Mouse (Mus musculus): ENCODE results near the gene Mycn. TPM values are rescaled to one million over a fixed set of nuclear protein-coding genes. Genes with fewer than 3 reads are reported as not detected.
A peak's percentile ranks its signal among the peaks of the same experiment; 100 is the strongest.

Mycn gene
- 1 to 10 TPM; 6.1 to 7.9 TPM for total RNA-seq (2021)
- long read RNA-seq, experiment 1, transcript Mycn-201 (3 exons, 2,674 nt), result major isoform, 17 of 20 reads
- long read RNA-seq, experiment 1, partial matches to known transcripts, result 0 of 20 reads
- long read RNA-seq, experiment 1, other reads (novel, unspliced or antisense), result 1 of 20 reads
- long read RNA-seq, experiment 2, transcript Mycn-201 (3 exons, 2,674 nt), result major isoform, 11 of 12 reads
- long read RNA-seq, experiment 2, partial matches to known transcripts, result 1 of 12 reads
- long read RNA-seq, experiment 2, other reads (novel, unspliced or antisense), result 0 of 12 reads

DNA sequence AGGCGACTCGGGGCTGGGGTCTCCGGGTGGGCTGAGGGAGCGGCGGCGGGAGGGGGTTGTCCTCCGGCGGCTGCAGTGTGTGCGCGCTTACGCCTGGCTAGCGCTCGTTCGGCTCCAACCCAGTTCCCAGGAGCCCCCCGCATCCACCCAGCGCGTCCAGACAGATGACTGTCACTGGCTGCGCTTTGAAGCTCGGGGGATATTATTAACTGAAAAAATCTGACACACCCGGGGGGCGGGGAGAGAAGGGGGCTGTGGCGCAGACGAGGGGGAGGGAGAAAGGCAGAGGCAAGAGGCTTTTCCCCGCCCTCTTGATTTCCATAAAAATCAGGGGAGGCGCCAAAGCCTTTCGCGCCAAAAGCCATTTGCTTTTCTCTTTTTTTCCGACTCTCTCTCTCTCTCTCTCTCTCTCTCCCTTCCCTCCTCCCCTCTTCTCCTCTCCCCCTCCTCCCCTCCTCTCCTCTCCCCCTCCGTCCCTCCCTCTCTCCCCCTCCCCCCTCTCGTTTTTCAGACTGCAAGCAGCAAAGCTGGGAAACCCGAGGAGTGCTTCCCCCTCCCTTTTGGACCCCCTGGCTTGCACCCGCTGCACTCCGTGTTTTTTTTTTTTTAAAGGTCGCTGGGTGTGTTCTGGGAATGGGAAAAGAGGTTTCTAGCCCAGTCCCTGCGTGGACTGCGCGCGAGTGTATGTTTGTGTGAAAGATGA, at the start of gene Mycn:
Mycn (minus strand) TSS at position 254 of the 703 bp plus-strand sequence.
- peak; percentile 42 to 73 for DNase-seq (ENCODE audit: low spot score in 2 of 2)

DNA sequence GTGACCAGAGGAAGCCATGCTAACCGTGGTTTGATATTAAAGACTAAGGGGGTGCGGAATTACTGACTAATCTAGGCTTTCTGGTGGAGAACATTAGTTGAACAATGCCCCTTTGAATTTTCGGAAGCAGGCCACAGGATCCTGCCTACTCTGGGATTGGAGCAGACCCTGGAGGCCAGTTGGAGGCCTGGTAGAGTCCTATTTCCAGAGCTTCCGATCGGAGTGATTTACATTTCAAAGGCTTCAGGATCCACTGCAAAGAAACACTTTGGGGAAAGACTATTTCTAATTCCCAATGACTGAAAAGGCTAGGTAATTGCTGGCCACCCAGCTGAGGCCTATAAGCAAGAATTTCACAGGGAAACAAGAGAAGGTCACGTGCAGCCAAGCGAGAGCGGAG, 45.7 kb upstream of the Mycn start:
- no peak for DNase-seq (ENCODE audit: low spot score in 2 of 2)

DNA sequence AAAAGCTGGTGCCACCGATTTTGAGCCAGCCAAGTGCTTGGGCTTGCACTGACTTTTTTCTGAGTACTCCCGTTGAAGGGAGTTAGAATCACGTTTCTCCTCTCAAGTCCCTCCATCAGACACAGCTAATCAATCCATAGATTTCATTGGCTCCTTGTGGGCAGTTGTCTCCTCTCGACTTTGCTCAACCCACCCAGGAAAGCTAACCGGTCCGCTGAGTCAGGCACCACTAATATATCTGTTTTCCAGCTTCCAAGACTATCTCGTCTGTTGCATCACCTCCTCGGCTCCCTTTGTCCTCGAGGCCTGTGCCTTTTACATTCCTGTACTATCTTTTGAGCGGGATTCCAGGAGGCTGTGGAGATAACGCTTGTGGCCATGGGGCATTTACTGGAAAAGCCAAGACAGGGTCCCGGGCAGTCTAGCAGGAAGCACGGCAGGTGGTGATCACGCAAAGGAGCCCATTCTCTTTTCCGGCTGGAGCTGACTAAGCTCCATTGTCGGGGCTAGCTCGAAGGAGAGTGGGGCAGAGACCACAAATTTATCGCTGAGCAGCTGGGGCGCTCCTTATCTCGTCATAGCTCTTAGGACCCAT, 45.0 kb upstream of the Mycn start:
- DNase-seq (ENCODE audit: low spot score in 2 of 2), result no peak

GRCm38 (mm10) chr12:12983032-12983431, 41.3 kb upstream of the Mycn start:
- no peak for DNase-seq (ENCODE audit: low spot score in 2 of 2)

DNA sequence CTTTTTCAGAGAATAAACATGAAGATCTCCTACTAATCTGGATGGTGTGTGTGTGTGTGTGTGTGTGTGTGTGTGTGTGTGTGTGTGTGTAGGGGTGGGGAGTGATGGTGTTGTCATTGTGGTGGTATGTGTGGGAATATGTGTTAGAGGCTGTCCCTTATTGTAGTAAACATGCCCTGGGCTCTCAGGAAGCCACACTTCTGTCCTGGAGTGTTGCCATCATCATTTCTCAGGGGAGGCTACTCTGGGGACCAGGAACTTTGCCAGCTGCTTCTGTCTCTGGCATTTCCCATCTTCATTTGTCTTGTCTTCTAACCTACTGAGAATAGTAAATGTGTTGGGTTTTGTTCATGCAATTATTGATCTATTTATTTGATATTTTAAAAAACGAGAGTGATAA, 33.7 kb upstream of the Mycn start:
- DNase-seq (ENCODE audit: low spot score in 2 of 2), result no peak

DNA sequence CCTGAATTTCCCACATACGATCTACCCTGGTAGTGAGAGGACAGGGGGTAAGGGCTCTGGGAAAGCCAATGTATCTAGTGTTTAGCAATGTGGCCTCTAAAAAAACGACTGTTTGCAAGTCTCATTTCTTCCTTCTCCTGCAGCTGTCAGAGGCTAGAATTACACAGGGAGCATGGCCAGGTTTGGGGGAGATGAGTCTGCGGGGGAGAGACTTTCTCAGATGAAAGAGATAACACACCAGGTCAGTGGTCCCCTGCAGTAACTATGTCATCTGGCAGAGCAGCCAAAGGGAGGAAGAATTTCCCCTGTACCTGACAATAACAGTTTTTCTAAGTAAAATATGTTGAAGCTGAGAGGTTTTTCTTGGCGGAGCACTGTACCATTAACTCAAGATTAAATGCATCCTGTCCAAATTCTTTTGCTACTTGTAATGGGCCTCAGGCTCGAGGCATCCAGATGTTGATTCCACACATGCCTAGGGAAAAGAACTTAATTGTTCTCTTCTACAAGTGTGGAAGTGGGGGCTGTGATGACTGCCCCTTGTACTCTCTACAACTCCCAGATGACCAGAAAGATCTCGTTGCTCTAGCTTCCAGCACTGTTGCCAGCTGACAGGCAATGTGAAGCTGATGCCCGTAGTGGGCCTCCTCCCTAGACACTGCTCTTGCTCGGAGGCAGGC, 31.2 kb upstream of the Mycn start:
- peak in 1 of 2 experiments; percentile 36 for DNase-seq (ENCODE audit: low spot score in 2 of 2)

GRCm38 (mm10) chr12:12967946-12968345, 26.2 kb upstream of the Mycn start:
- DNase-seq (ENCODE audit: low spot score in 2 of 2), result no peak

GRCm38 (mm10) chr12:12964856-12965255, 23.1 kb upstream of the Mycn start:
- no peak for DNase-seq (ENCODE audit: low spot score in 2 of 2)

GRCm38 (mm10) chr12:12947606-12948005, 5.9 kb upstream of the Mycn start:
- DNase-seq (ENCODE audit: low spot score in 2 of 2), result no peak

DNA sequence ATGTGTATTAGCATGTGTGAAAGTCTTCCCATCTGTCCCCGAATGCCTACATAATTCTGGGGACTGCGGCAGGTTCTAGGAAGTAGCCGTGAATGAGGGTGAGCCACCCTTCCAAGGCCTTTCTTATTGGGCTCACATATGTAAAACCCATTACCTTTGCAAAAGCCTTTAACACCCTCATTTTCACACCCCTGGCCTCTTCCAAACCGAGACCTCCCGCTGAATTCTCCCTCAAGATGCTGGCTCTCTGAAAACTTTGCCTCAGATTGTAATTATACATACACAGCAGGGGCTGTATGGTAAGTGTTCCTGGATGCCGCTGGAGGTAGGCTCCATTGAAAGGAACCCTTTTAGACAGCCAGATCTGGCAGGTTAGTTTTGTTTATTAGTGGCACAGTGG, 1.6 kb upstream of the Mycn start:
- DNase-seq (ENCODE audit: low spot score in 2 of 2), result no peak

- peak; percentile 73 to 87 for DNase-seq (ENCODE audit: low spot score in 2 of 2)
Observed at GRCm38 (mm10) chr12:12942364-12943050, 793 bp upstream of the Mycn start.

DNA sequence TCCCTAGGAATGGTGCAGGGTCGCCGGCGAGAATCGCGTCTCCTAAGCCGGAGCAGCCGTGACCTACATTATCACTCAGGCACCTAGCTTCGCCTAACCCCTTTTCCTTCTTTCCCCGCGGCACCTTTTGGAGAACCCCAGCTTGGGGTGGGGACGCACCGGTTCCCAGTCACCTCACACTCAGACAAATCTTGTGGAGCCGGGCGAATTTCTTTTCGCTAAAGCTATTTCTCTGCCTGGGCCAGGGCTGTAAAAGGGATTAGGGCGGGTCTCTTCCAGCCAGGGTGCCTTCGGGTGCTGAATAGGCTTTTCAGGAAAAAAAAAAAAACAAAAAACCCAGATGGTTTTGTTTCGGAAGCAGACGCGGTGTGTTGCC, 597 bp downstream of the Mycn start:
- DNase-seq (ENCODE audit: low spot score in 2 of 2), result peak in 1 of 2 experiments; percentile 23

GRCm38 (mm10) chr12:12940466-12941128, 1.1 kb downstream of the Mycn start:
- DNase-seq (ENCODE audit: low spot score in 2 of 2), result peak in 1 of 2 experiments; percentile 19

DNA sequence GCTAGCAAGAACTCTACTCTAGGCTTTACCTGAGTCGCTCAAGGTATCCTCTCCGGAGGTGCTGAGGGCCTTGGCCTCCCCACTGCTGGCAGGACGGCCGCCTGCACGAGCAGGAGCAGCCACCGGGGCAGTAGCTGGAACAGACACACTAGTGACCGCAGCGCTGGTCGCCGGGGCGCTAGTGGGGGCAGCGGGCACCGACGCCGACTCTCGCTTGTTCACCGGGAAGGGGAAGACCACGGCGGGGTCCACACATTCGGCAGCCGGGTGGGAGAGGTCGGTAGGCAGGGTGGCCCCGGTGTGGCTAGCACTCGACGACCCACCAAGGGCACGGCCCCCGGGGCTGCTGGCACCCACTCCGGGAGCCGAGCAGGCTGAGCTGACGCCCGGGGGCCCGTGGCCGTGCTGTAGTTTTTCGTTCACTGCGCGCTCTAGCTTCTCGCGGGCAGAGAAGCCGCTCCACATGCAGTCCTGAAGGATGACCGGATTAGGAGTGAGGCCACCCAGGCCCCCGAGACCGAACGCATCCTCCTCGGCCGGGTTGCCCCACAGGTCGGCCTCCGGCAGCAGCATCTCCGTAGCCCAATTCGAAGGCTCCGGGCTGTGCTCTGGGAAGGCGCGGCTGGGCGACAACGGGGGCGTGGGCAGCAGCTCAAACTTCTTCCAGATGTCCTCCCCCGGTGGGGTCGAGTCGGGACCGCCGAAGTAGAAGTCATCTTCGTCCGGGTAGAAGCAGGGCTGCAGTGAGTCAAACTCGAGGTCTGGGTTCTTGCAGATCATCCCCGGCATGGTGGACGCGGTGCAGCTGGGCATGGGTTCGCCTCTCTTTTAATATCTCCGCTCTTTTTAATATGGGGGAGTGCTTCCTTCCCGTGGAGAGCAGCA, 1.9 kb downstream of the Mycn start:
- DNase-seq (ENCODE audit: low spot score in 2 of 2), result peak; percentile 28 to 38

GRCm38 (mm10) chr12:12938850-12939249, 2.9 kb downstream of the Mycn start:
- peak; percentile 25 to 54 for DNase-seq (ENCODE audit: low spot score in 2 of 2)

DNA sequence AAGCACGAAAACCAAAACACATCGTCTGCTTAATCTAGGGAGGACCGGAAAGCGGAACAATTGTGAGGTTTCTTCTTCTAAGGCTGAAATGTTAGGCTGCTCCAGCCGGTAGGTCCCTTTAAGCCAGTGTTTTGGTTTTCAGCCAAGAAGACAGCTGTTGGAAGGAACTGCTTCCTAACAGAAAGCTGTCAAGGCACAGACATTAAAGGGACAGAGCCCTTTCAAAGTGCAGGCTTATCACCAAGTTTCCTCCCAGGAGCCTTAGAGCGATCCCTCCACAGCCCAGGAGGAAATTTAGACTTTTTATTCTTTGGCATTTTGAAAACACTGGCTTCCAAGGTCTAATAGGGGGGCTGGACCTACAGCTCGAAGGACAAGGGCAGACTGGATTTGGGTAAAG, 3.4 kb downstream of the Mycn start:
- DNase-seq (ENCODE audit: low spot score in 2 of 2), result peak in 1 of 2 experiments; percentile 59

DNA sequence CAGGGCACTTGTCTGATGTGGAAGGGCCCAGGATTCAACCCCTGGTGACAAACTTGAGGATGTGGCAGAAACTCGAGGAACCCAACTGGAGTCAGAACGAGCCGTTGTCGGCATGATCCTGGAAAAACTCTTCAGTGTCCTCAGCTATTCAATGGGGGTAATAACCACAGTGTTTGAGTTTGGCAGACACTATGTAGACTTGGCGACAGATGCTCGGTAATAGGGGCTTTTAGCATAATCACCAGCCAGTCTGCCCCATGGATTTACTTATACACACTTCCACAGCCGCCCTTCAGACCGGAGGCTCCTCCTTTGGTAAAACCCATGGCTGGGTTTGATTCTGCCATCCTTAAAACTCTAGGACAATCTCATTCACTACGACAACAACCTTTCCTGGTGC, 4.0 kb downstream of the Mycn start:
- DNase-seq (ENCODE audit: low spot score in 2 of 2), result no peak

DNA sequence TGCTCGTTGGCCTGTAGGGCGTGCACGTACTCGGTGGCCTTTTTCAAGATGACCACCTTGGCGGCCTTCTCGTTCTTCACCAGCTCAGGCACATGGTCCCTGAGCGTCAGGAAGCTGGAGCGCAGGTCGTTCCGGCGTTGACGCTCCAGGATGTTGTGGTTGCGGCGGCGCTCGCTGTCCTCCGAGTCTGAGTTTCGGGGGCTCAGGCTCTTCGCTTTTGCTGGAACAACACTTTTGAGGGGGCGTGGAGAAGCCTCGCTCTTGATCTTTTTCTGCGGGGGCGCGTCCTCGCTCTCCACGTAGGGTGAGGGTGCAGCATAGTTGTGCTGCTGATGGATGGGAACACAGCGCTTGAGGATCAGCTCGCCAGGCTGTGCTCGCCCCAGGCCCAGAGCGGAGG, 4.6 kb downstream of the Mycn start:
- DNase-seq (ENCODE audit: low spot score in 2 of 2), result no peak

DNA sequence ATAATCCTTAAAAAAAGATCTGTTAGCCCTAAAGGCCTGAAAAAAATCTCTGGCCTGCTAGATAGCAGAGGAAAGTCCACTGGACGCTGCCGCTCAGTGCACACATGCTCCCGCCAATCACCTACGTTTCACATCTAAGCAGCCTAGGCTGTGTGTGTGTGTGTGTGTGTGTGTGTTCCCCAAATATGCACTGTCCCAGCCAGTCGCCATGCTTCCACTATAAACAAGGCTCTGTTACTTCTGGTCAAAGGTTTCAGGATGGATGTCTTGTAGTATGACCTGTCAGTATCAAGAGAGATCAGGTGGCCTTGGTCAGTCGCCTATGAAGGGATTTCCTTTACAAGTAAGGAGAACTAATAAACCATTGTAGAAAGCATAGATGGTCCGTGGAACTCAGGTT, 9.5 kb downstream of the Mycn start:
- DNase-seq (ENCODE audit: low spot score in 2 of 2), result no peak

GRCm38 (mm10) chr12:12928239-12928638, 13.5 kb downstream of the Mycn start:
- DNase-seq (ENCODE audit: low spot score in 2 of 2), result no peak
